Mouse (Mus musculus) CH12.LX (cell line): ENCODE measurements at regions not wholly inside any gene's neighbourhood (a gene's known extent, or its start where the extent isn't known, plus 50 kb on each side); places are given as distances from the start of the nearest gene placed in this dataset.

Source experiments
- DNase-seq: peaks from one replicate; pipeline ENCODE4 v3.0.0-alpha.2; 2013; ENCODE audit errors: extremely low read depth
- H3K27ac ChIP-seq: 2 replicates; pipeline ENCODE4 v1.5.1; 2012; ENCODE audit warnings: low read depth, mild to moderate bottlenecking, control low read depth, moderate library complexity; ENCODE audit not compliant: insufficient read depth
- H3K27me3 ChIP-seq: replicated peaks from 2 replicates; pipeline ENCODE3; 2012; ENCODE audit warnings: inconsistent platforms
- H3K36me3 ChIP-seq, 2 experiments: replicated peaks in 1 of 2; 2 replicates each; pipeline versions ENCODE3 to v1.6.1; 2012; ENCODE audit warnings: inconsistent platforms in 1 of 2, low read length in 1 of 2, mild to moderate bottlenecking in 1 of 2, mixed read lengths in 1 of 2, moderate library complexity in 1 of 2; ENCODE audit not compliant: control insufficient read depth in 1 of 2, insufficient read depth in 1 of 2
- H3K4me1 ChIP-seq, 2 experiments: 2 replicates each; pipeline ENCODE4 v1.6.1; 2012; ENCODE audit warnings: inconsistent platforms in 1 of 2, moderate library complexity in 1 of 2; ENCODE audit not compliant: insufficient read depth in 2 of 2, control insufficient read depth in 1 of 2
- H3K4me2 ChIP-seq: 2 replicates; pipeline ENCODE4 v1.6.1; 2012; ENCODE audit warnings: low read depth, mild to moderate bottlenecking, control low read depth; ENCODE audit not compliant: poor library complexity, insufficient read depth, severe bottlenecking
- H3K4me3 ChIP-seq, 3 experiments: fragments of 150-350 bp in 1 of 3; sonication (generic) in 1 of 3; replicated peaks in 1 of 3; 2 replicates each; pipeline versions ENCODE3 to v1.5.1; 2011 to 2012; ENCODE audit warnings: low read depth in 2 of 3, low read length in 2 of 3, mild to moderate bottlenecking in 2 of 3, moderate library complexity in 2 of 3, control low read depth in 1 of 3, improper control_type of control experiment in 1 of 3, inconsistent platforms in 1 of 3, mixed read lengths in 1 of 3; ENCODE audit not compliant: poor library complexity in 1 of 3
- H3K79me2 ChIP-seq: replicated peaks from 2 replicates; pipeline ENCODE4 v1.6.1; 2012; ENCODE audit warnings: mild to moderate bottlenecking, moderate library complexity; ENCODE audit not compliant: control insufficient read depth, poor library complexity, insufficient read depth, severe bottlenecking; ENCODE audit errors: extremely low read depth
- H3K9ac ChIP-seq: 2 replicates; pipeline ENCODE4 v1.6.1; 2012; ENCODE audit warnings: low read depth, mild to moderate bottlenecking, control low read depth, moderate library complexity; ENCODE audit not compliant: insufficient read depth
- H3K9me3 ChIP-seq: replicated peaks from 2 replicates; pipeline ENCODE3; 2012; ENCODE audit warnings: low read length, inconsistent platforms, mixed read lengths
- CHD1 ChIP-seq: IDR thresholded peaks from 2 replicates; pipeline ENCODE4 v1.6.1; 2012; ENCODE audit warnings: low read depth, low read length, improper control_type of control experiment, inconsistent platforms
- ELF1 ChIP-seq: IDR thresholded peaks from 2 replicates; pipeline ENCODE4 v1.6.1; 2014; ENCODE audit warnings: low read depth, mild to moderate bottlenecking, inconsistent platforms, low read length, improper control_type of control experiment
- EP300 ChIP-seq: IDR thresholded peaks from 2 replicates; pipeline ENCODE4 v1.6.1; 2011; ENCODE audit warnings: low read length, improper control_type of control experiment
- ETS1 ChIP-seq: conservative IDR thresholded peaks from 2 replicates; pipeline ENCODE4 v1.6.1; 2012; ENCODE audit warnings: low read depth, mild to moderate bottlenecking, inconsistent platforms, low read length, improper control_type of control experiment, moderate library complexity
- GABPA ChIP-seq: IDR thresholded peaks from 2 replicates; pipeline ENCODE4 v1.6.1; 2012; ENCODE audit warnings: low read depth, low read length, improper control_type of control experiment, inconsistent platforms; ENCODE audit not compliant: insufficient replicate concordance
- IRF4 ChIP-seq: IDR thresholded peaks from 2 replicates; pipeline ENCODE4 v1.6.1; 2014; ENCODE audit warnings: low read depth, mild to moderate bottlenecking, inconsistent platforms, low read length, improper control_type of control experiment
- JUND ChIP-seq: conservative IDR thresholded peaks from 2 replicates; pipeline ENCODE4 v1.6.1; 2011; ENCODE audit warnings: low read depth, low read length, improper control_type of control experiment
- KAT2A ChIP-seq: IDR thresholded peaks from 2 replicates; pipeline ENCODE4 v1.6.1; 2012; ENCODE audit warnings: low read length, improper control_type of control experiment, inconsistent platforms; ENCODE audit not compliant: insufficient replicate concordance
- MAZ ChIP-seq: IDR thresholded peaks from 2 replicates; pipeline ENCODE4 v1.6.1; 2012; ENCODE audit warnings: low read depth, mild to moderate bottlenecking, inconsistent platforms, low read length, improper control_type of control experiment, moderate library complexity
- MEF2A ChIP-seq: IDR thresholded peaks from 2 replicates; pipeline ENCODE4 v1.6.1; 2014; ENCODE audit warnings: low read depth, mild to moderate bottlenecking, inconsistent platforms, low read length, improper control_type of control experiment, borderline replicate concordance
- MXI1 ChIP-seq: IDR thresholded peaks from 2 replicates; pipeline ENCODE4 v1.6.1; 2011; ENCODE audit warnings: mild to moderate bottlenecking, low read depth, low read length, improper control_type of control experiment
- MYC ChIP-seq: IDR thresholded peaks from 2 replicates; pipeline ENCODE4 v1.6.1; 2011; ENCODE audit warnings: low read depth, mild to moderate bottlenecking, improper control_type of control experiment, low read length
- PAX5 ChIP-seq: IDR thresholded peaks from 2 replicates; pipeline ENCODE4 v1.6.1; 2012; ENCODE audit warnings: low read length, inconsistent platforms, mixed read lengths
- POLR2A ChIP-seq: IDR thresholded peaks from 2 replicates; pipeline ENCODE4 v1.6.1; 2011; ENCODE audit warnings: low read depth, mild to moderate bottlenecking, improper control_type of control experiment, low read length
- POLR2AphosphoS2 ChIP-seq: IDR thresholded peaks from 2 replicates; pipeline ENCODE4 v1.6.1; 2011; ENCODE audit warnings: low read depth, low read length, improper control_type of control experiment
- RCOR1 ChIP-seq: conservative IDR thresholded peaks from 2 replicates; pipeline ENCODE4 v1.6.1; 2012; ENCODE audit warnings: low read depth, mild to moderate bottlenecking, inconsistent platforms, low read length, improper control_type of control experiment
- SMC3 ChIP-seq: IDR thresholded peaks from 2 replicates; pipeline ENCODE4 v1.6.1; 2011; ENCODE audit warnings: low read depth, low read length, improper control_type of control experiment
- TBP ChIP-seq: conservative IDR thresholded peaks from 2 replicates; pipeline ENCODE4 v1.6.1; 2011; ENCODE audit warnings: low read depth, low read length, improper control_type of control experiment
- TCF12 ChIP-seq: IDR thresholded peaks from 2 replicates; pipeline ENCODE4 v1.6.1; 2014; ENCODE audit warnings: low read depth, mild to moderate bottlenecking, inconsistent platforms, low read length, improper control_type of control experiment
- UBTF ChIP-seq: IDR thresholded peaks from 2 replicates; pipeline ENCODE4 v1.6.1; 2012; ENCODE audit warnings: low read depth, mild to moderate bottlenecking, inconsistent platforms, low read length, improper control_type of control experiment, moderate library complexity
- USF2 ChIP-seq: conservative IDR thresholded peaks from 2 replicates; pipeline ENCODE4 v1.6.1; 2011; ENCODE audit warnings: low read depth, low read length, improper control_type of control experiment
- ZC3H11A ChIP-seq: IDR thresholded peaks from 2 replicates; pipeline ENCODE4 v1.6.1; 2012; ENCODE audit warnings: low read depth, mild to moderate bottlenecking, inconsistent platforms, low read length, improper control_type of control experiment
- ZKSCAN1 ChIP-seq: IDR thresholded peaks from 2 replicates; pipeline ENCODE4 v1.6.1; 2012; ENCODE audit warnings: low read depth, inconsistent platforms, low read length, improper control_type of control experiment, borderline replicate concordance
- ZNF384 ChIP-seq: IDR thresholded peaks from 2 replicates; pipeline ENCODE4 v1.6.1; 2012; ENCODE audit warnings: low read depth, low read length, improper control_type of control experiment, inconsistent platforms
- dilution Hi-C: fragments of 300-500 bp; cut with MboI; formaldehyde crosslinking; loops from 2 replicates; pipeline ENCODE4 v1.14.3; 2020; ENCODE audit warnings: low sequenced_read_pairs; ENCODE audit not compliant: extremely low pct_unique_long_range_greater_than_20kb, extremely low pct_ligation_motif_present
- in situ Hi-C: fragments of 300-500 bp; cut with MboI; formaldehyde crosslinking; loops from 3 replicates; pipeline ENCODE4 v1.14.3; 2019; ENCODE audit warnings: low sequenced_read_pairs, low pct_ligation_motif_present, low pct_unique_long_range_greater_than_20kb, mixed read lengths

DNA sequence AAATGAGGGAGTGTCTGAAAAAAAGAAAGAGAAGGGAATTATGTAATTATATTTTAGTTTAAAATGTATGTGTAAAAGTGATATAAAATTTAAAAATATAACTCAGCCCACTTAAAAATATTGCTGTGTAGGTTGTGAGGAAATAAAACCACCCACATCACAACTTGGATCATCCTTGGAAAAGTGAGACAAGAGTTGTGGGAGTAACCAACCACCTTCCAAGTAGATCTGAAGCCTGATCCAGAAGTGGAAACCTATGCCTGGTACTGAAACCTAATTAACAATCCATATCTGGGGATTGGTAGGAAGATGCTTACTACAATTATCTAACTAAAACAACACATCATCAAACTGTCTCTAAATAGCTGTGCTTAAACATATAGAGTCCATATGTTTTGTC lies 743.1 kb downstream of the Stim2 start:
- H3K9me3 ChIP-seq, result no peaks in the 10 kb centered on the region
- no peak overlapping the region for H3K9ac ChIP-seq
- no peaks in the 10 kb centered on the region for H3K4me1 ChIP-seq
- H3K27ac ChIP-seq, result no peak overlapping the region
- in situ Hi-C loops (no loop called here), dilution Hi-C loops (no loop called here)
- TF ChIP-seq MYC (no peak), CHD1 (no peak), MXI1 (no peak), RCOR1 (no peak), TCF12 (no peak), POLR2A (no peak), ZNF384 (no peak), KAT2A (no peak), ZC3H11A (no peak)
- H3K36me3 ChIP-seq, result no peaks in the 10 kb centered on the region
- H3K4me3 ChIP-seq, result no peak overlapping the region
- no peaks in the 10 kb centered on the region for H3K79me2 ChIP-seq
- H3K27me3 ChIP-seq, result no peaks in the 10 kb centered on the region
- no peak overlapping the region for H3K4me2 ChIP-seq
- no peak for DNase-seq

DNA sequence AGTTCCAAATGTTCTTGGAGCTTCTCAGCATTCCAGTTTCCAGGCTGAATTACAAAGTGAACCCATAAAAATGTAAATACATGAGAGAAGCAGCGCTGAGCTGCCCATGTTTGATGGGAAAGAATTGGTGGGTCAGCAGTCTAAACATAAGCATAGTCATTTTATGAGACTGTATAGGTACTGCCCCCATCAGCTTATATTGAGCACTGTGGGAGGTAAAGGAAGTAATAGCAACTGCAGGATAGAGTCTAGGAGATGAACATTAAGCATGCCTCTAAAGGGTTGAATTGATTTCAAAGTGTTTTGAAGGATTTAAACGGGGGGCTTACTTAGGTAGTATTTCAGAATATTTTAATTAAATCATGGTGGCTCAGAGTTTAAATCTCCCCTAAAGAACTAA lies 748.7 kb downstream of the Stim2 start:
- Histone ChIP-seq H3K4me2 (no peak overlapping the region), H3K79me2 (no peaks in the 10 kb centered on the region), H3K36me3 (no peaks in the 10 kb centered on the region), H3K4me1 (no peaks in the 10 kb centered on the region), H3K27me3 (no peaks in the 10 kb centered on the region), H3K9ac (no peak overlapping the region), H3K9me3 (no peaks in the 10 kb centered on the region), H3K27ac (no peak overlapping the region), H3K4me3 (no peak overlapping the region)
- in situ Hi-C loops, result no loop called here
- dilution Hi-C loops, result no loop called here
- TF ChIP-seq IRF4 (no peak), ETS1 (no peak), MAZ (no peak), ZKSCAN1 (no peak), SMC3 (no peak), JUND (no peak), MYC (no peak), MXI1 (no peak), MEF2A (no peak), TCF12 (no peak), ELF1 (no peak), USF2 (no peak), PAX5 (no peak), GABPA (no peak), UBTF (no peak), EP300 (no peak), TBP (no peak), POLR2AphosphoS2 (no peak)
- DNase-seq, result no peak
